17 mouse cellular contexts compared by ENCODE assay signal in the genomic region with DNA sequence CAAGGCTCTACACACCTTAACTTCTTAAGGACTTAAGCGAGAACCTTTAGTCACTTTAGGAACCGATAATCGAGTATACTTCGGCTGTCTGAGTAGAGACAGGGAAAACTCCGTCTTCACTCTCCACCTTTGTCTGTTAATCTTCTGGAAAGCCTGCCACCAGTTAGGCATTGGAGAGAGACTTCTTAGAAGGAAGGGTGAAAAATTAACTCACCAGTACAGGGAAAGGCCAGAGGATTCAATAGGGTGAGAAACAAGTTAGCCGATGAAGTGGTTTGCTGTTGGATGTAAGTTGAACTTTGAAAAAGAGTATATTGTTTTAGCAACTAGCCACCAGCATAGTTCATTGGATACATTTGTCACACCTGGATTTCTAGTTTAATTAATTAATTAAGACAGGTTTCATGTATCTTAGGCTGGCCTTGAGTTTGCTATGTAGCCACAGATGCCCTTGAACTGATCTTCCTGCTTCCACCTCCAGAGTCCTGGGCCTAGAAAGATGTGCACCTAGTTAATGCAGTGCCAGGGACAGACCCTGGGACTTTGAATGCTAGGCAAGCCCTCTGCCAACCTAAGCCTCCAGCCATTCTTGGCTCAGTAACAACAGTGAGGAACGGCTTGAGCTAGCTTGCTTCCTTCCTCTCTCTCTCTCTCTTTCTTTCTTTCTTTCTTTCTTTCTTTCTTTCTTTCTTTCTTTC. TPM values are rescaled to one million over a fixed set of nuclear protein-coding genes. Genes with fewer than 3 reads are reported as not detected.
DNase-seq lines count a peak whose midpoint lies in the region; ATAC-seq and TF ChIP-seq lines count a peak whose summit lies in the region.
"Had no signal": no experiment of that assay in that cellular context is flagged by ENCODE, and none has a peak within 500 bp of the region (broad histone marks: within the 10 kb centered on the region; RNA-seq: fewer than 3 reads in every experiment).

No protein-coding gene starts in this region.

- in situ Hi-C loops in Patski (cut with MboI; ENCODE audit: low pct_unique_long_range_greater_than_20kb), result no loop called here

- WGBS in kidney, adult 2 months, result 35% methylated on average over 7 of the region's 7 CpGs
- WGBS in small intestine, adult 2 months, result 50% methylated on average over 7 of the region's 7 CpGs

- TF ChIP-seq CTCF in gastrocnemius, adult 2 months (IDR thresholded peaks at IDR 0.05), result no peak
- no peak for TF ChIP-seq CTCF in Patski (IDR thresholded peaks at IDR 0.05)
- no peak for TF ChIP-seq CTCF in kidney, adult 2 months (conservative IDR thresholded peaks at IDR 0.05; ENCODE audit: insufficient read depth, insufficient read length, low read depth, low read length)
- no peak for TF ChIP-seq CTCF in small intestine, adult 2 months (IDR thresholded peaks at IDR 0.05; ENCODE audit: extremely low read depth, insufficient read length, insufficient replicate concordance, low read depth, low read length)

- H3K4me1 ChIP-seq in kidney, adult 2 months (ENCODE audit: control insufficient read depth, insufficient read depth, low read length), result peaks cover 53% of the 10 kb centered on the region
- peaks cover 23% of the 10 kb centered on the region for H3K4me1 ChIP-seq in small intestine, adult 2 months (ENCODE audit: control insufficient read depth, insufficient read depth, insufficient read length, low read length)

- intact Hi-C loops in gastrocnemius, adult 2 months (cut with DNase I), result no loop called here

- no peak overlapping the region for H3K4me3 ChIP-seq in gastrocnemius, adult 2 months
- 0 out of 2 replicates have a peak overlapping the region, but pooled peaks have one; percentile 22 for H3K4me3 ChIP-seq in kidney, adult 2 months (ENCODE audit: insufficient read depth, low read depth, low read length)
- no peak overlapping the region for H3K4me3 ChIP-seq in small intestine, adult 2 months (ENCODE audit: low read depth, low read length)
- H3K4me3 ChIP-seq: forebrain, embryonic 13.5 days; heart, adult 2 months; limb, embryonic 13.5 days; lung, embryonic 15.5 days; megakaryocyte, embryonic 14.5 days; neural tube, embryonic 15.5 days had no signal

- peak; percentile 54 for ATAC-seq in Patski
- ATAC-seq: forebrain, embryonic 13.5 days had no signal

- CTCF ChIA-PET in Patski (lab: Charles Lee), result no interaction called here

- no peaks in the 10 kb centered on the region for H3K27me3 ChIP-seq in Patski
- H3K27me3 ChIP-seq in kidney, adult 2 months (replicated peaks; ENCODE audit: control insufficient read depth, insufficient read depth, low read length), result no peaks in the 10 kb centered on the region
- no peaks in the 10 kb centered on the region for H3K27me3 ChIP-seq in small intestine, adult 2 months (ENCODE audit: control insufficient read depth, insufficient read depth, low read length)
- H3K27me3 ChIP-seq: forebrain, embryonic 13.5 days; limb, embryonic 13.5 days; lung, embryonic 15.5 days; megakaryocyte, embryonic 14.5 days; neural tube, embryonic 15.5 days had no signal

- DNase-seq in gastrocnemius, adult 2 months, result no peak
- DNase-seq in gastrocnemius, postnatal 4 days (ENCODE audit: low spot score in 2 of 2), result no peak
- no peak for DNase-seq in Patski (ENCODE audit: low read depth, low spot score)
- DNase-seq in kidney, adult 2 months, result peak; percentile 86
- no peak for DNase-seq in adrenal gland, postnatal 10 days
- DNase-seq in retina, embryonic 14.5 days (ENCODE audit: low spot score), result no peak
- DNase-seq in c-Kit-positive CD71-positive TER-119-positive erythroid progenitor cells, embryonic 14.5 days (ENCODE audit: low spot score), result no peak
- DNase-seq: adrenal gland, postnatal 14 days; heart, adult 2 months; heart, postnatal 4 days; thymus, postnatal 25 days had no signal

- TF ChIP-seq POLR2A in kidney, adult 2 months (IDR thresholded peaks at IDR 0.05; ENCODE audit: low read depth, low read length), result no peak
- no peak for TF ChIP-seq POLR2A in small intestine, adult 2 months (IDR thresholded peaks at IDR 0.05; ENCODE audit: low read depth, low read length)

- H3K36me3 ChIP-seq in kidney, adult 2 months (ENCODE audit: control insufficient read depth, insufficient read depth, low read length), result no peaks in the 10 kb centered on the region
- no peaks in the 10 kb centered on the region for H3K36me3 ChIP-seq in small intestine, adult 2 months (ENCODE audit: control insufficient read depth, insufficient read depth, low read length)
- H3K36me3 ChIP-seq: lung, embryonic 15.5 days; neural tube, embryonic 15.5 days had no signal

- POLR2A ChIA-PET in Patski (lab: Charles Lee), result no interaction called here

- H3K27ac ChIP-seq in gastrocnemius, adult 2 months, result peak overlapping the region; percentile 24; the same call in 1 of the 2 replicates
- H3K27ac ChIP-seq in kidney, adult 2 months (ENCODE audit: insufficient read depth, low read depth, low read length), result peak overlapping the region; percentile 99
- H3K27ac ChIP-seq in small intestine, adult 2 months (ENCODE audit: insufficient read depth, low read depth, low read length), result peak overlapping the region; percentile 45
- H3K27ac ChIP-seq: forebrain, embryonic 13.5 days; heart, adult 2 months; limb, embryonic 13.5 days; lung, embryonic 15.5 days; neural tube, embryonic 15.5 days had no signal

RNA-seq across cellular contexts. Expression of a gene that starts 8.5 kb away (rescaled TPM):
- 10 to 100 TPM; 56.9 to 68.9 TPM for total RNA-seq in gastrocnemius, adult 2 months (2021)
- total RNA-seq in gastrocnemius, postnatal 4 days (2021), result 10 to 100 TPM; 63.4 to 71.3 TPM
- 92.4 TPM for polyA plus RNA-seq in Patski (2021)
- polyA plus RNA-seq in kidney, adult 2 months (2012; rRNA removed), result 62.2 and 63.7 TPM in 2 replicates
- polyA plus RNA-seq in small intestine, adult 2 months (2012; rRNA removed), result 17.3 and 29.8 TPM in 2 replicates
- total RNA-seq in adrenal gland, postnatal 10 days (2021), result 10 to 100 TPM; 68.0 to 72.9 TPM

Comparison
In these comparisons a context has a peak if more than half of its experiments do, and no peak if none do; other contexts are left out.
1. H3K27ac ChIP-seq: peak in every context shown above with its lines; median percentile 99 in kidney, adult 2 months; 45 in small intestine, adult 2 months; 24 in gastrocnemius, adult 2 months.